Mouse (Mus musculus) intestine, embryonic 16.5 days (tissue): ENCODE measurements around the gene Slc6a16. TPM values are rescaled to one million over a fixed set of nuclear protein-coding genes. Genes with fewer than 3 reads are reported as not detected.
A peak's percentile ranks its signal among the peaks of the same experiment; 100 is the strongest.

Experiments
- ATAC-seq: fragments of 200-750 bp; cut with Nextera tagmentation; 2 replicates; pipeline ENCODE4 v1.8.0; 2017; ENCODE audit warnings: moderate TSS enrichment, moderate library complexity
- H3K27ac ChIP-seq: fragments of 300-500 bp; sonication (generic); 2 replicates; pipeline ENCODE4 v1.5.1; 2014; ENCODE audit warnings: mild to moderate bottlenecking, low read length
- H3K27me3 ChIP-seq: fragments of 300-500 bp; sonication (generic); replicated peaks from 2 replicates; pipeline ENCODE4 v1.6.1; 2014; ENCODE audit warnings: low read length, control low read depth, mixed read lengths; ENCODE audit not compliant: control insufficient read depth, insufficient read depth
- H3K36me3 ChIP-seq: fragments of 300-500 bp; sonication (generic); 2 replicates; pipeline ENCODE4 v1.6.1; 2014; ENCODE audit warnings: low read length, control low read depth; ENCODE audit not compliant: control insufficient read depth, insufficient read depth
- H3K4me1 ChIP-seq: fragments of 300-500 bp; sonication (generic); 2 replicates; pipeline ENCODE4 v1.6.1; 2014; ENCODE audit warnings: low read length, control low read depth, mixed read lengths; ENCODE audit not compliant: control insufficient read depth, insufficient read depth
- H3K4me2 ChIP-seq: fragments of 300-500 bp; sonication (generic); 2 replicates; pipeline ENCODE4 v1.6.1; 2014; ENCODE audit warnings: low read depth, low read length, control low read depth
- H3K4me3 ChIP-seq: fragments of 300-500 bp; sonication (generic); 2 replicates; pipeline ENCODE4 v1.5.1; 2014; ENCODE audit warnings: mild to moderate bottlenecking, low read length
- H3K9ac ChIP-seq: fragments of 300-500 bp; sonication (generic); 2 replicates; pipeline ENCODE4 v1.6.1; 2014; ENCODE audit warnings: low read depth, low read length
- H3K9me3 ChIP-seq: fragments of 300-500 bp; sonication (generic); 2 replicates; pipeline ENCODE4 v1.6.1; 2016; ENCODE audit warnings: low read length, control low read depth; ENCODE audit not compliant: control insufficient read depth
- WGBS: fragments of 180-500 bp; shearing (Covaris S2); extraction: QIAGEN DNeasy Blood & Tissue Kit; methylation state at CpG from one replicate; pipeline ENCODE4 v1.1.7; 2014; 5-methylcytosine and 5-hydroxymethylcytosine counted together
- polyA plus RNA-seq: library from polyadenylated mRNA; unstranded; fragments of >200 nt; fragmentation: Nextera tagmentation; extraction: Ambion mirVana; gene quantifications from 2 replicates; pipeline ENCODE4 v1.2.1, GENCODE M21; 2015

The Slc6a16 gene
- polyA plus RNA-seq, 1 experiment from 2014 or later, result not detected

DNA sequence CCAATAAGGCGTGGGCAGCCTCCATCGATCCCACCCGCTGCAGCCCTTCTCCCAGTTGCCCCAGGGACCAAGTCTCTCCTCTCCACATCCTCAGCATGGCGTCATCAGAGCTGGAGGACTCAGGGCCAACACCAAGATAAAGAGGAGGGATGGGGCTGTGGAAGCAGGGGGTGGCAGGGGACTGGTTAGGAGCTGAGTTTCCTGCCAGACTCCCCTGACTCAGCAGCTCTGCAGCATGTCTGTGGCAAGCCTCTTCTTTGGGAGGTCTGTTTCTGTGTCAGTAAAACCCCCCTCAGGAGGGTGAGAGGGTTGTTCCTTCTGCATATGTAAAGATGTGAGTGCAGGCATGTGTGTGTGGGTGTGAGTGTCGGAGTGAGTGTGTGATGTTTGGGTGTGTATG lies 43.9 kb upstream of the Slc6a16 start:
- H3K27ac ChIP-seq, result no peak overlapping the region
- no peak overlapping the region for H3K4me3 ChIP-seq
- no peaks in the 10 kb centered on the region for H3K4me1 ChIP-seq
- no peaks in the 10 kb centered on the region for H3K36me3 ChIP-seq
- H3K9ac ChIP-seq, result no peak overlapping the region
- no peak for ATAC-seq
- H3K9me3 ChIP-seq, result no peaks in the 10 kb centered on the region
- no peak overlapping the region for H3K4me2 ChIP-seq
- WGBS, result 73% methylated on average over 5 of the region's 5 CpGs
- no peaks in the 10 kb centered on the region for H3K27me3 ChIP-seq

DNA sequence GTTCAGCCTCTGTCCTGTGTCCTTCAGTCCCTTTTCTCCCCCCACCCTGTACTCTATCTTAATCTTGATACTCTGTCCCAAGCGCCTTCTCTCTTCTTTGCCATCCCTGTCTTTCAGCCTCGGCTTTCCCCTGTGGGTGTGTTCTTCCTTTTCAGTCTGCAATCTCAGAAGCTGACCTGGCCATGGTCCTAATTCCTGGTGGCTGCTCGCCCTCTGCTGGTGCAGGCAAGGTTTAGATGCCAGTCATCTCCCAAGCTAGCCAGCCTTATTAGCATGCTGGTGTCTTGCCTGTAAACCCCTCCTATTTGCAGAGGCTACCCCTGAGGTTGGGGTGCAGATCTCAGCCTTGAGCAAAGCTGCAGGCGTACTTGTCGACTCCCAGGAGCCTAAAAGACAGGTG lies 42.5 kb upstream of the Slc6a16 start:
- Histone ChIP-seq H3K9me3 (no peaks in the 10 kb centered on the region), H3K4me2 (no peak overlapping the region), H3K27me3 (no peaks in the 10 kb centered on the region), H3K4me3 (no peak overlapping the region), H3K36me3 (no peaks in the 10 kb centered on the region), H3K9ac (no peak overlapping the region), H3K27ac (no peak overlapping the region), H3K4me1 (no peaks in the 10 kb centered on the region)
- WGBS, result 16% methylated on average over 5 of the region's 5 CpGs
- peak; percentile 49; the same call in 1 of the 2 replicates for ATAC-seq

DNA sequence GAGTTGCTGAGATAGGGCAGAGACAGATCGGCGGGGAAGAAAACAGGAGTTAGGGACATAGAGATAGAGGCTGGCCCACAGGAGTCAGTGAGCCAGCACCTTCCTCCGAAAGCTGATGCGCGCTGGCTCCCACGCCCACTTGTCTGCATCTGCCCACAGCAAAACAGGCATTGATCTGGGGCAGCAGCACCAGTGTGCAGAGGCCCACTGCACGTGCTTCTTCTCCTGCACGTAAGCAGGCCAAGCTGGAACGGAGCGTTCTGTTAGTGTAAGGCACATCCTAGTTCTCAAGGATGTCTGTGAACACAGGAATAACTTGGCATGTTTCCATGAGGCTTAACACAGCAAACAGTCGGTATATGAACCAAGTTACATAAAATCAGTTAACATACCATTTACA lies 41.9 kb upstream of the Slc6a16 start:
- Histone ChIP-seq H3K4me2 (no peak overlapping the region), H3K9ac (no peak overlapping the region), H3K36me3 (no peaks in the 10 kb centered on the region), H3K4me1 (no peaks in the 10 kb centered on the region), H3K27ac (no peak overlapping the region), H3K4me3 (no peak overlapping the region), H3K9me3 (no peaks in the 10 kb centered on the region), H3K27me3 (0 out of 2 replicates have a peak, but pooled peaks cover 3% of the 10 kb centered on the region)
- no peak for ATAC-seq
- 71% methylated on average over 11 of the region's 11 CpGs for WGBS

DNA sequence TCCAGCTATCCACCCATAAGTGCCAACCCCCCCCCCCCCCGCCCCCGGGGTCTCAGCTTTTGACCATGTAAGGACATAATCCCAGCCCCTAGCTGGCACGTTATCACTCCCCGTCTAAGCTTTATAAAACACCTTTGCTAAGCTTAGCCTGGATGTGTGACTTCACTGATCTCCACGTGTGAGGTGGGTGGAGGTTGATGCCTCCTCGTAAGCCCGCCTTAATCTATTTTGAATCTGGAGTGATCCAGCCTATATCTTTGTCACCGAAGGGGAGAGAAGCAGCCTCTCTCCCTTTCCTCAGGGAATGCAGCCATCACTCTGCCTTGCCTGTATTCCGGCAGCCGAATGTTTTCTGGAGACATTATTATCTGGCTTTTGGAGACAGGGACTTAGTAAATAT lies 38.2 kb upstream of the Slc6a16 start:
- no peak overlapping the region for H3K27ac ChIP-seq
- H3K9me3 ChIP-seq, result no peaks in the 10 kb centered on the region
- no peak overlapping the region for H3K4me2 ChIP-seq
- 0 out of 2 replicates have a peak, but pooled peaks cover 3% of the 10 kb centered on the region for H3K27me3 ChIP-seq
- H3K9ac ChIP-seq, result no peak overlapping the region
- 37% methylated on average over 10 of the region's 10 CpGs for WGBS
- ATAC-seq, result no peak
- no peaks in the 10 kb centered on the region; the same call in 1 of the 2 replicates for H3K4me1 ChIP-seq
- H3K36me3 ChIP-seq, result no peaks in the 10 kb centered on the region
- no peak overlapping the region for H3K4me3 ChIP-seq

DNA sequence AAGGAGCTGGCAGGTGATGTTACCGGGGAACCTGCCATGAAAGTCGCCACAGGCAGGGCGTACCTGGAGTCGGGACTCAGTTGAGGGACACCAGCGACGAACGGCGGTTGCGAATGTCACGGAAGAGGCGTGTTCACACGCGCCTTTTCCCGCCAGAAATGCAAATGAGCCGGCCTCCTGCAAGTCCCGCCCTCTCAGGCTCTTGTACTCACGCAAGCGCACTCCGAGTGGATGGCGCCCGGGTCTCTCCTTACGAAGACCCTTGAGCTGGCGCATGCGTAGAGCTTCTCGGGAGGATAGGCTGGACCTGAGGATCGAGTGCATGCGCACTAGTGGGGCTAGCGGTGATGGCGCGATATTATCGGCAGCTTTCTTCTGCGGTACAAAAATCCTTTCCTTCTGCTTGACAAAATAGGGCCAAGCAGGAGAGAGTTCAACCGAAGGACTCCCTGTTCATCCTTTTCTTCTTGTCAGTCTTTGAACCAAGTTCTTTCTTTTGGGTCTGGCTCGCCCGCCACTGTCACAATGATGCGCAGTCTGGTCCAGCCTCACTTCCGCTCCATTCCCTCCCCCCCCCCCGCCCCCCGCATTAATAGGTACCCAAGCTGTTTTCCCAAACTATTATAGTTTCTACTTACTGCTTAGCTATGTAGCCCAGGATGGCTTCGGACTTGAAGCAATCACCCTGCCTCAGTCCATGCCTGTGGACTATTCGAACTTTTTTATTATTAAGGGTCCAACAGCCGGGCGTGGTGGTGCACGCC lies 36.3 kb upstream of the Slc6a16 start, which contains the start of gene Ccdc155:
Gene Ccdc155, minus strand, starts transcription at position 513 of the 764 bp plus-strand sequence.
- ATAC-seq, result peak; percentile 96
- Histone ChIP-seq H3K9ac (peak within 1 kb of the TSS; percentile 52), H3K9me3 (no peaks in the 10 kb centered on the region), H3K4me1 (no peaks in the 10 kb centered on the region; the same call in 1 of the 2 replicates), H3K27me3 (0 out of 2 replicates have a peak, but pooled peaks cover 3% of the 10 kb centered on the region), H3K36me3 (no peaks in the 10 kb centered on the region), H3K4me3 (peak within 1 kb of the TSS; percentile 52), H3K27ac (no peak within 1 kb of the TSS), H3K4me2 (peak within 1 kb of the TSS; percentile 56)
- 8% methylated on average over 44 of the region's 44 CpGs for WGBS

DNA sequence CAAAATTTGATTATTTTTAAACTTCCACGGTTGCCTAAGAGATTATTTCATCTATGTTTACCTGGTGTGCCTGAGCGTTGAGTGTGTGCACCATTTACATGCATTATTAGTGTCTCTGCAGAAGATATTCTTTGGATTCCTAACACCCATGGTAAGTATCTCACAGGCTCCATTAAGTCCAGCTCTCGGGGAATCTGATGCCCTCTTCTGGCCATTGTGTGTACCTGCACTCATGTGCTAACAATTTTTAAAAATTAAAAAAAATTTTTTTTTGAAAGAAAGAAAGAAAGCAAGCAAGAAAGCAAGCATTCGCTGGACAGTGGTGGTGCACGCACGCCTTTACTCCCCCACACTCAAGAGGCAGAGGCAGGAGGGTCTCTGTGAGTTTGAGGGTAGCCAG lies 32.6 kb upstream of the Slc6a16 start:
- H3K27me3 ChIP-seq, result peaks cover 24% of the 10 kb centered on the region
- H3K4me2 ChIP-seq, result no peak overlapping the region
- 76% methylated on average over 6 of the region's 6 CpGs for WGBS
- H3K9ac ChIP-seq, result no peak overlapping the region
- no peak overlapping the region for H3K27ac ChIP-seq
- no peak overlapping the region for H3K4me3 ChIP-seq
- no peaks in the 10 kb centered on the region for H3K9me3 ChIP-seq
- peaks cover 8% of the 10 kb centered on the region for H3K4me1 ChIP-seq
- H3K36me3 ChIP-seq, result no peaks in the 10 kb centered on the region
- no peak for ATAC-seq

DNA sequence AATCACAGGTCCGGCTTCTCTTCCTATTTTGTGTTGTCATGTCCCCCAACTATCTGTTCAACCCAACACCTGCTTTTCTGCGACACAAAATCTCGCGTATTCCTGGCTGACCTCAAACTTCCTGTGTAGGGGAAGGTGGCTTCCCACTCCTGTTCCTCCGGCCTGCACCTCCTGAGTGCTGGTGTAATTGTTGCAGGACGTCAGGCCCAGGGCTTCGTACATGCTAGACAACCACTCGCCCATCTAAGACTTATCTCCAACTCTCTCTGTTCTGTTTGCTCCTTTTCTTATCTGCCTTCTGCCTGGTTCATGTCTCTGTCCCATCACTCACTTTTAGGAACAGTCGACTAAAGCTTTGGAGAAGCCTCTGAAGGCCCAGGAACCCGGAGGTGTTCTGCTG lies 29.8 kb upstream of the Slc6a16 start:
- WGBS, result 55% methylated on average over 10 of the region's 10 CpGs
- Histone ChIP-seq H3K4me2 (no peak overlapping the region), H3K9ac (no peak overlapping the region), H3K9me3 (no peaks in the 10 kb centered on the region), H3K4me3 (no peak overlapping the region), H3K27ac (no peak overlapping the region), H3K27me3 (peaks cover 21% of the 10 kb centered on the region), H3K4me1 (peaks cover 15% of the 10 kb centered on the region), H3K36me3 (no peaks in the 10 kb centered on the region)
- no peak for ATAC-seq

DNA sequence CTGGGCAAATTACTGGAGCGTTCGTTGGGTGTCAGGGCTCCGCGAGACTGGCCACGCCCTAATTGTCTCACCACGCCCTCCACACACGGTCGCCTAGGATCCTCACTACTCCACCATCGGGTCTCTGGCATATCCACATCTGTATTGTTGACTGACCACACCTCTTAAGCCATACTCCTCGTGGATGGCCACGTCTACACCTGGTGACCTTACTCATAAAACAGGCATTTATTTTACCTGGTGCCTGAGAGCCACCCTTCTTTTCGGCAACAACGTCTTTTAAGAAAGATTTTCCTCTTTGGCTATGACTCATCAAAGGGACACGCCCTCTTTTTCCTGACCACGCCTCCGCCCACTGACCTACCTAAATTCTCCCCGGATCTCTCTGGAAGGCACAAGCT lies 29.0 kb upstream of the Slc6a16 start, which contains the start of gene Dkkl1:
Gene Dkkl1, minus strand, starts transcription at position 297 of the 401 bp plus-strand sequence.
- Histone ChIP-seq H3K4me3 (peak within 1 kb of the TSS; percentile 12), H3K4me2 (peak within 1 kb of the TSS; percentile 45), H3K4me1 (peaks cover 21% of the 10 kb centered on the region), H3K36me3 (no peaks in the 10 kb centered on the region), H3K27ac (no peak within 1 kb of the TSS), H3K9ac (no peak within 1 kb of the TSS), H3K27me3 (peaks cover 21% of the 10 kb centered on the region), H3K9me3 (no peaks in the 10 kb centered on the region)
- no peak for ATAC-seq
- 2% methylated on average over 17 of the region's 17 CpGs for WGBS

DNA sequence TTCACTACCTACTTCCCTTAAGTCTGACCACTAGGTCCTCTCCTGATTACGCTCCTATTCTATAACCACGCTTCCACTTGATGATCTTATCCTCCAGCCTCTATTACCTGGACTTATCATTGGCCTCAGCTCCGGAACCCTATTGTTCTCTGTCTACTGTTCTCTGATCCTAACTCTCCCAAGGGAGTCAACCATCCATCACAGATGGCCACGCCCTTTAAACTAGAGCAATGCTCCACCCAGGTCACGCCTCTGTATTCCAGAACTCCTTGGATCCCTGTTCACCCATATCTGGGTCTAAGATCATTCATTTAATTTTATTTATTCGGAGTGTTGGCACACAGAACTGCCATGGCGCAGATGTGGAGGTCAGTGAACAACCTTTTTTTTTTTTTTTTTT lies 28.5 kb upstream of the Slc6a16 start:
- 71% methylated on average over 7 of the region's 7 CpGs for WGBS

More for the DNA sequence above, 28.5 kb upstream of the Slc6a16 start:
- Histone ChIP-seq H3K4me1 (peaks cover 25% of the 10 kb centered on the region), H3K9me3 (no peaks in the 10 kb centered on the region), H3K27me3 (peaks cover 21% of the 10 kb centered on the region), H3K4me3 (no peak overlapping the region), H3K9ac (no peak overlapping the region), H3K36me3 (no peaks in the 10 kb centered on the region), H3K27ac (no peak overlapping the region), H3K4me2 (no peak overlapping the region)
- no peak for ATAC-seq
